Mouse (Mus musculus) heart, embryonic 16.5 days (tissue): ENCODE results near the gene Apom. TPM values are rescaled to one million over a fixed set of nuclear protein-coding genes. Genes with fewer than 3 reads are reported as not detected.

Experiments
- ATAC-seq: fragments of 200-750 bp; cut with Nextera tagmentation; replicated peaks from 2 replicates; pipeline ENCODE4 v1.8.0; 2017; ENCODE audit warnings: moderate number of reproducible peaks; ENCODE audit not compliant: insufficient read depth, low FRiP score; ENCODE audit errors: extremely low read depth
- H3K27ac ChIP-seq: fragments of 300-500 bp; sonication (generic); 2 replicates; pipeline ENCODE4 v1.5.1; 2014; ENCODE audit warnings: mild to moderate bottlenecking, low read length, control low read depth, moderate library complexity
- H3K27me3 ChIP-seq: fragments of 300-500 bp; sonication (generic); 2 replicates; pipeline ENCODE4 v1.6.1; 2014; ENCODE audit warnings: low read length, mixed read lengths; ENCODE audit not compliant: control insufficient read depth, insufficient read depth
- H3K36me3 ChIP-seq: fragments of 300-500 bp; sonication (generic); 2 replicates; pipeline ENCODE4 v1.6.1; 2014; ENCODE audit not compliant: control insufficient read depth, insufficient read depth
- H3K4me1 ChIP-seq: fragments of 300-500 bp; sonication (generic); 2 replicates; pipeline ENCODE4 v1.6.1; 2014; ENCODE audit warnings: low read length, mixed read lengths; ENCODE audit not compliant: control insufficient read depth, insufficient read depth
- H3K4me2 ChIP-seq: fragments of 300-500 bp; sonication (generic); 2 replicates; pipeline ENCODE4 v1.6.1; 2014; ENCODE audit warnings: low read depth, mild to moderate bottlenecking, control low read depth, low read length
- H3K4me3 ChIP-seq: fragments of 300-500 bp; sonication (generic); 2 replicates; pipeline ENCODE4 v1.5.1; 2014; ENCODE audit warnings: mild to moderate bottlenecking, control low read depth, low read length
- H3K9ac ChIP-seq: fragments of 300-500 bp; sonication (generic); 2 replicates; pipeline ENCODE4 v1.6.1; 2014; ENCODE audit warnings: low read length, control low read depth
- H3K9me3 ChIP-seq: fragments of 300-500 bp; sonication (generic); replicated peaks from 2 replicates; pipeline ENCODE4 v1.6.1; 2016; ENCODE audit warnings: low read length; ENCODE audit not compliant: control insufficient read depth
- WGBS: fragments of 180-500 bp; shearing (Covaris S2); extraction: QIAGEN DNeasy Blood & Tissue Kit; methylation state at CpG from one replicate; pipeline ENCODE4 v1.1.7; 2014; 5-methylcytosine and 5-hydroxymethylcytosine counted together
- polyA plus RNA-seq: library from polyadenylated mRNA; unstranded; fragments of >200 nt; fragmentation: Nextera tagmentation; extraction: Ambion mirVana; gene quantifications from 2 replicates; pipeline ENCODE4 v1.2.1, GENCODE M21; 2015

The Apom gene
- polyA plus RNA-seq, 1 experiment from 2014 or later: 0.60 TPM

DNA sequence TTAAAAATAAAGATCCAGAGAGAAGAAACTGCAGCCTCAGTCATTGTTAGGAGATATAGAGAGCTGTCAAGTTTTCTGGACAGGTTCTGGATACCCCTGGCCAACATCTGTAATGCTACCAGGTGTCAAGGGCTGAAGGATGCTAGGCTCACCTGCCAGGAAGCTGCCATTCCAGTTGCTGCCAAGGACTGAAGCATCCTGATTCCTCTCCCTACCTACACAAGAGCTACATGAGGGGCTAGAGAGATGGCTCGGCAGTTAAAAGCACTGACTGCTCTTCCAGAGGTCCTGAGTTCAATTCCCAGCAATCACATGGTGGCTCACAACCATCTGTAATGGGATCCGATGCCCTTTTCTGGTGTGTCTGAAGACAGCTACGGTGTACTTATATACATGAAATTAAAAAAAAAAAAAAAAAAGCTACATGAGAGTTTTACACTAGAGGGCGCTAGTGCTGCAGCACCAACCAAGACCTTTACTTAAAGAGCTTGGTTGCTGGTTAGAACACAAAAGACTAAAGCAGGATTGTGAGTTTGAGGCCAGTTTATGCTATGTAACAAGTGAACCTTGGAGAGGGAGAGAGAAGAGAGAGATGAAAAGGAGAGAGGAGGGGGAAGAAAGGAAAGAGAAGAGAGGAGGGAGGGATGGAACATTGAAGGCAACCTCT lies 36.8 kb upstream of the Apom start:
- 18% methylated on average over 4 of the region's 4 CpGs for WGBS
- no peak for ATAC-seq

DNA sequence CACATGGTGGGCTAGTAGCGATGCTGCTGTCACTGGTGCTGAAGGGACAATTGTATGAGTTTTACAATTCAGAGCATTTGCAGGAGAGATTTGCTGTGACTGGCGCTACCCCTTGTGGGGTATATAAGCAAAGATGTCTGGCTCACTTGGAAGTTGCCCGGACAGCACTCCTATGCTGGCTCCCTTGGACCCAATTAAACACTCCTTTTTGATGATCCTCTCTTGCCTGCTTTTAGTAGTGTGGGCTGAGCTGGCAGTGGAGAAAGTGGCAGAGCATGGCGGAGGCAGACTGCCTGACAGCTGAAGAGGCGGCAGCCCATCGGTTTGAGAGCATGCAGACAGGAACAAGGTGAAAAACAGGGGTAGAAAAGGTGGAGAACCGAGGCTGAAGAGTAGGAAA lies 35.9 kb upstream of the Apom start:
- 80% methylated on average over 7 of the region's 7 CpGs for WGBS
- no peak for ATAC-seq

More for the DNA sequence above, 36.8 kb upstream of the Apom start:
- H3K9ac ChIP-seq: no peak overlapping the region
- H3K36me3 ChIP-seq: no peaks in the 10 kb centered on the region
- no peaks in the 10 kb centered on the region for H3K9me3 ChIP-seq
- peaks cover 7% of the 10 kb centered on the region for H3K4me1 ChIP-seq
- 0 out of 2 replicates have a peak overlapping the region, but pooled peaks have one; percentile 7 for H3K27ac ChIP-seq
- H3K27me3 ChIP-seq: no peaks in the 10 kb centered on the region
- no peak overlapping the region for H3K4me2 ChIP-seq
- H3K4me3 ChIP-seq: no peak overlapping the region

DNA sequence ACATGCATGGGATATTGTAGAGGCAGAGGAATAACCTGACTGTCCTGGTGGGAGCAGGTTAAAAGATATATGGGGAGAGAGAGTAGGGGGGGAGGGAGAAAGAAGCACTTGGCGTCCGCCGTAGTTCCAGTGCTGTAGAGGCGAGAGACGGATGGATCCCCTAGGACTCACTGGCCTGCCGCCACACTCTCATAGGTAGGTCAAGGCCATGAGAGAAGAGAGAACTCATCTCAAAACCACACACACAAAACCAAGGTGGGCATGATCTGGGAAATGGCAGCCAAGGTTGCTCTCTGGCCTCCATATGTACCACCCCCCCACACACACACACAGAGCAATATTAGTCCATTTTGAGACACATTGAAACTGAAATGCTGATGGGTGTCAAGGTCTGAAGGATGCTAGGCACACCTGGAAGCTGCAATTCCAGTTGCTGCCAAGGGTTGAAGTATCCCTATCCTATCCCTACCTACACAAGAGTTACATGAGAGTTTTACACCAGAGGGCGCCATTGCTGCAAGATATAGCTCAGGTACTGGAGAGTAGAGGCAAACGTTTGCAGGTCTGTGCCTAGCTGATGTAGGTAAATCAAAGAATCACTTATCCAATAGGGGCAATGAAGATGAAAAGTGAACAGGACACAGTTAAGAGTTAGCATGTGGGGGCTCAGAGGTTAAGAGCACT lies 34.6 kb upstream of the Apom start:
- 69% methylated on average over 8 of the region's 8 CpGs for WGBS
- Histone ChIP-seq H3K4me1 (peaks cover 23% of the 10 kb centered on the region), H3K4me3 (no peak overlapping the region), H3K9ac (peak overlapping the region; percentile 13; the same call in 1 of the 2 replicates), H3K36me3 (peaks cover 7% of the 10 kb centered on the region), H3K27me3 (no peaks in the 10 kb centered on the region), H3K9me3 (no peaks in the 10 kb centered on the region), H3K4me2 (no peak overlapping the region; the same call in 1 of the 2 replicates), H3K27ac (peak overlapping the region; percentile 93; the same call in 1 of the 2 replicates)
- ATAC-seq: no peak

More for the DNA sequence above, 35.9 kb upstream of the Apom start:
- Histone ChIP-seq H3K4me2 (no peak overlapping the region), H3K36me3 (no peaks in the 10 kb centered on the region), H3K4me1 (peaks cover 10% of the 10 kb centered on the region), H3K27me3 (no peaks in the 10 kb centered on the region), H3K9ac (no peak overlapping the region), H3K9me3 (no peaks in the 10 kb centered on the region), H3K27ac (no peak overlapping the region), H3K4me3 (no peak overlapping the region)

GRCm38 (mm10) chr17:35165451-35166155 lies 33.8 kb upstream of the Apom start:
- Histone ChIP-seq H3K27ac (peak overlapping the region; percentile 93), H3K27me3 (no peaks in the 10 kb centered on the region), H3K9ac (peak overlapping the region; percentile 51), H3K36me3 (peaks cover 16% of the 10 kb centered on the region), H3K9me3 (no peaks in the 10 kb centered on the region), H3K4me1 (peaks cover 23% of the 10 kb centered on the region), H3K4me2 (peak overlapping the region; percentile 67), H3K4me3 (peak overlapping the region; percentile 49)
- peak; percentile 76 for ATAC-seq
- WGBS: 23% methylated on average over 12 of the region's 12 CpGs

DNA sequence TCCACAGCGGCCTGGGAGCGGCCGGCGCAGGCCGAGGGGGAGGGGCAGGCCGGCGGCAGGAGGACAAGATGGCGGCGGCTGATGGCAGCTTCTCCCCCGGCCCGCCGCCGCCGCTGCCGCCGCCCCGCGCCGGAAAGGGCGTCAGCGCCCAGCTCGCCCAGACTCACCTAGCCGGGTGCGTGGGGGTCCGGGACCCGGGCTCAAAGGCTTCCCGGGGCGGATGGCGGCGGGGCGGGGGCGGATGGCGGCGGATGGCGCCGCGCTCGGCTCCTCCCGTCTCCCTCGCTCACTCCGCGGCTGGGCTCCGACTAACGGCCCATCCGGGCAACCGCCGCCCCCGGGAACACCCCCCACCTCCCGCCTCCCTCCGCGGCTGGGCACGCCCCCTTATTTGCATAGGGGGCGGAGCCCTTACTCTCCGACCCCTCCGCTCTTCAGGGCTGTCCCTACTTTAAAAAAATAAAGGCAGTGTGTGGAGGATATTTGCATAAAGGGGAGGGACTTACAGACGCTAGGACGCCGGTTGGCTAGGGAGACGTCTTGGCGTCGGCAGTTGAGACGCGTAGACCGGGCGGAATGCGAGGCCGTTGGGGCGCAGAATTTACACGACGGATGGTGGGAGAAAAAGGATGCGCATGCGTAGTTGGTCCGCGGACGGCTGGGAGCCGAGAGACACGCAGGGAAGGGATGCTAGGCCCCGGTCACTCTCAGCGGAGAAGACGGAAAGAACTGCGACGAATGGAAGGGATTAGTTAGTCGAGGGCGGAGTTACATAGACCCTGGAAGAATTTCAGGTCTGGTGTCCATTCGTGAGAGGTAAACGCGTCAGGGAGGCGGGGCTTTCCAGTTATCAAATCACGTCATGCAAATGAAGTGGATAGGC lies 33.0 kb upstream of the Apom start, which contains the start of gene Prrc2a:
Prrc2a (minus strand) TSS at position 330 of the 883 bp plus-strand sequence.
- peaks cover 23% of the 10 kb centered on the region for H3K4me1 ChIP-seq
- peak within 1 kb of the TSS; percentile 100 for H3K9ac ChIP-seq
- H3K27me3 ChIP-seq: no peaks in the 10 kb centered on the region
- H3K36me3 ChIP-seq: peaks cover 24% of the 10 kb centered on the region
- H3K4me2 ChIP-seq: peak within 1 kb of the TSS; percentile 88
- H3K27ac ChIP-seq: peak within 1 kb of the TSS; percentile 95
- under 1% methylated on average over 68 of the region's 89 CpGs for WGBS
- peak; percentile 95 for ATAC-seq
- H3K9me3 ChIP-seq: no peaks in the 10 kb centered on the region
- H3K4me3 ChIP-seq: peak within 1 kb of the TSS; percentile 90

GRCm38 (mm10) chr17:35164218-35164567 lies 32.3 kb upstream of the Apom start:
- Histone ChIP-seq H3K4me1 (peaks cover 23% of the 10 kb centered on the region), H3K36me3 (peaks cover 30% of the 10 kb centered on the region), H3K27ac (peak overlapping the region; percentile 95), H3K27me3 (no peaks in the 10 kb centered on the region), H3K9ac (peak overlapping the region; percentile 100), H3K4me2 (peak overlapping the region; percentile 88), H3K4me3 (peak overlapping the region; percentile 90), H3K9me3 (no peaks in the 10 kb centered on the region)
- 0% methylated on average over 24 of the region's 28 CpGs for WGBS
- ATAC-seq: no peak

- H3K9me3 ChIP-seq: no peaks in the 10 kb centered on the region
- peak overlapping the region; percentile 88 for H3K4me2 ChIP-seq
- WGBS: 5% methylated on average over 8 of the region's 8 CpGs
- H3K4me3 ChIP-seq: peak overlapping the region; percentile 90
- no peaks in the 10 kb centered on the region for H3K27me3 ChIP-seq
- no peak for ATAC-seq
- H3K36me3 ChIP-seq: peaks cover 37% of the 10 kb centered on the region
- H3K27ac ChIP-seq: peak overlapping the region; percentile 95
- H3K9ac ChIP-seq: peak overlapping the region; percentile 100
- H3K4me1 ChIP-seq: peaks cover 23% of the 10 kb centered on the region
Observed at GRCm38 (mm10) chr17:35163326-35164081, 31.7 kb upstream of the Apom start.

DNA sequence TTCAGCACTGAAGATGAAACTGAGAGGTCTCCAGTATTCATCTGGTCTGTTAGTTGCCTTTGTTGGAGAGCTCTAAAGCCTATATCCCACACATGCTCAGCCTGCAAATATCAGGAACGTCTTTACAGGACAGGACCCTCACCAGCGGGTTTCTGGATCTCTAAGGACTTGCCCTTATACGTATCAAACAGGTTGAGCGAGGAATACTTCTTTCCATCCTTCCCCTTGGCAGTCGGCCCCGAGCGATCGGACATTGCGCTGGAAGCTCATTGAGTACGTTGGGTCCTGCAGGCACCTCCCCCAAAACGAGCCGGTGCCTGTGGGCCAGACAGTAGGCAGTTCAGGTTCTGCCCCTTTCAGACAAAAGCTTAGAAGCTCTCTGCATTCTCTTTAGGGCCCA lies 30.9 kb upstream of the Apom start:
- ATAC-seq: no peak
- Histone ChIP-seq H3K9ac (peak overlapping the region; percentile 100), H3K36me3 (peaks cover 44% of the 10 kb centered on the region), H3K4me3 (peak overlapping the region; percentile 90), H3K9me3 (no peaks in the 10 kb centered on the region), H3K4me1 (peaks cover 23% of the 10 kb centered on the region), H3K4me2 (peak overlapping the region; percentile 88), H3K27ac (0 out of 2 replicates have a peak overlapping the region, but pooled peaks have one; percentile 4), H3K27me3 (no peaks in the 10 kb centered on the region)
- 31% methylated on average over 12 of the region's 12 CpGs for WGBS
